8 mouse cellular contexts compared by ENCODE assay signal in genomic region chr17:25397804-25398519, GRCm38 (mm10). TPM values are rescaled to one million over a fixed set of nuclear protein-coding genes. Genes with fewer than 3 reads are reported as not detected.
DNase-seq lines count a peak whose midpoint lies in the region; ATAC-seq and TF ChIP-seq lines count a peak whose summit lies in the region.

No protein-coding gene starts in this region.

- peak; percentile 92 for TF ChIP-seq RAD21 in CH12.LX (IDR thresholded peaks at IDR 0.05; ENCODE audit: low read depth, low read length)

- H3K4me1 ChIP-seq in CH12.LX (ENCODE audit: control insufficient read depth in 1 of 2, insufficient read depth in 2 of 2), result no peaks in the 10 kb centered on the region
- H3K4me1 ChIP-seq in forebrain, embryonic 10.5 days, result peaks cover 43% of the 10 kb centered on the region
- H3K4me1 ChIP-seq in liver, embryonic 13.5 days (replicated peaks), result no peaks in the 10 kb centered on the region
- H3K4me1 ChIP-seq in neural tube, embryonic 15.5 days, result peaks cover 29% of the 10 kb centered on the region

- peaks cover 60% of the 10 kb centered on the region for H3K27me3 ChIP-seq in CH12.LX (replicated peaks)
- H3K27me3 ChIP-seq in forebrain, embryonic 10.5 days (ENCODE audit: poor library complexity, severe bottlenecking), result peaks cover 77% of the 10 kb centered on the region
- no peaks in the 10 kb centered on the region for H3K27me3 ChIP-seq in liver, embryonic 13.5 days
- H3K27me3 ChIP-seq in neural tube, embryonic 15.5 days (replicated peaks), result peaks cover 8% of the 10 kb centered on the region; the same call in 1 of the 2 replicates

- 32% methylated on average over 14 of the region's 14 CpGs for WGBS in forebrain, embryonic 10.5 days
- WGBS in liver, embryonic 13.5 days (ENCODE audit: insufficient replicate concordance), result 28% methylated on average over 14 of the region's 14 CpGs
- WGBS in neural tube, embryonic 15.5 days, result 27% methylated on average over 14 of the region's 14 CpGs

- ATAC-seq in liver, embryonic 13.5 days (ENCODE audit: low read depth), result no peak
- peak; percentile 77 for ATAC-seq in neural tube, embryonic 15.5 days (ENCODE audit: low FRiP score)

- H3K27ac ChIP-seq in CH12.LX (ENCODE audit: insufficient read depth, low read depth), result no peak overlapping the region
- no peak overlapping the region for H3K27ac ChIP-seq in forebrain, embryonic 10.5 days
- H3K27ac ChIP-seq in liver, embryonic 13.5 days, result no peak overlapping the region
- peak overlapping the region; percentile 61 for H3K27ac ChIP-seq in neural tube, embryonic 15.5 days (replicated peaks)

- H3K79me2 ChIP-seq in CH12.LX (replicated peaks; ENCODE audit: control insufficient read depth, extremely low read depth, insufficient read depth, poor library complexity, severe bottlenecking), result no peaks in the 10 kb centered on the region

- no peak overlapping the region for H3K4me2 ChIP-seq in CH12.LX (ENCODE audit: insufficient read depth, low read depth, poor library complexity, severe bottlenecking)
- H3K4me2 ChIP-seq in liver, embryonic 13.5 days, result no peak overlapping the region
- no peak overlapping the region for H3K4me2 ChIP-seq in neural tube, embryonic 15.5 days

- peak; percentile 67 for DNase-seq in CH12.LX (ENCODE audit: extremely low read depth)
- peak; percentile 33 for DNase-seq in c-Kit-negative CD71-positive TER-119-positive erythroid progenitor cells, embryonic 14.5 days (ENCODE audit: low read depth, low spot score)
- peak; percentile 84 for DNase-seq in forebrain, embryonic 10.5 days (ENCODE audit: extremely low spot score, low spot score)
- peak; percentile 77 to 88 for DNase-seq in heart, postnatal 10 days
- DNase-seq in kidney, postnatal 25 days, result peak; percentile 77 to 87
- DNase-seq in liver, embryonic 13.5 days, result peak; percentile 24
- DNase-seq in testis, postnatal 14 days (ENCODE audit: low spot score), result peak; percentile 53

- TF ChIP-seq CTCF in CH12.LX (conservative IDR thresholded peaks at IDR 0.05 in 1 of 2, IDR thresholded peaks at IDR 0.05 in 1 of 2; ENCODE audit: low read depth in 2 of 2, low read length in 2 of 2), result peak; percentile 63 to 96

- dilution Hi-C loops in CH12.LX (cut with MboI; ENCODE audit: extremely low pct_ligation_motif_present, extremely low pct_unique_long_range_greater_than_20kb, low sequenced_read_pairs), result no loop called here

- in situ Hi-C loops in CH12.LX (cut with MboI; ENCODE audit: low pct_ligation_motif_present, low pct_unique_long_range_greater_than_20kb, low sequenced_read_pairs), result loop anchor here (10.0 kb wide), 1 partner anchor 297 kb away; no protein-coding TSS in a partner anchor

- no peaks in the 10 kb centered on the region for H3K9me3 ChIP-seq in CH12.LX (replicated peaks; ENCODE audit: low read length)
- no peaks in the 10 kb centered on the region for H3K9me3 ChIP-seq in forebrain, embryonic 10.5 days
- no peaks in the 10 kb centered on the region for H3K9me3 ChIP-seq in liver, embryonic 13.5 days (replicated peaks)
- no peaks in the 10 kb centered on the region for H3K9me3 ChIP-seq in neural tube, embryonic 15.5 days (replicated peaks)

- no peak overlapping the region for H3K4me3 ChIP-seq in CH12.LX (replicated peaks in 1 of 3; ENCODE audit: low read depth in 2 of 3, low read length in 2 of 3, poor library complexity in 1 of 3)
- H3K4me3 ChIP-seq in forebrain, embryonic 10.5 days, result no peak overlapping the region
- H3K4me3 ChIP-seq in liver, embryonic 13.5 days (replicated peaks), result no peak overlapping the region
- no peak overlapping the region for H3K4me3 ChIP-seq in neural tube, embryonic 15.5 days (replicated peaks)

- no peak for TF ChIP-seq POLR2A in CH12.LX (IDR thresholded peaks at IDR 0.05; ENCODE audit: low read depth, low read length)

- TF ChIP-seq EP300 in CH12.LX (IDR thresholded peaks at IDR 0.05; ENCODE audit: low read length), result no peak

- no peaks in the 10 kb centered on the region for H3K36me3 ChIP-seq in CH12.LX (replicated peaks in 1 of 2; ENCODE audit: control insufficient read depth in 1 of 2, insufficient read depth in 1 of 2, low read length in 1 of 2)
- 0 out of 2 replicates have a peak, but pooled peaks cover 3% of the 10 kb centered on the region for H3K36me3 ChIP-seq in forebrain, embryonic 10.5 days (replicated peaks)
- H3K36me3 ChIP-seq in liver, embryonic 13.5 days, result no peaks in the 10 kb centered on the region
- peaks cover 17% of the 10 kb centered on the region for H3K36me3 ChIP-seq in neural tube, embryonic 15.5 days

- H3K9ac ChIP-seq in CH12.LX (ENCODE audit: insufficient read depth, low read depth), result no peak overlapping the region
- no peak overlapping the region for H3K9ac ChIP-seq in liver, embryonic 13.5 days
- no peak overlapping the region for H3K9ac ChIP-seq in neural tube, embryonic 15.5 days (replicated peaks)

- intact Hi-C loops in heart, postnatal 10 days (cut with DNase I), result loop anchor here (1.0 to 5.0 kb wide), 2 partner anchors 72 to 299 kb away; no protein-coding TSS in a partner anchor

TF ChIP-seq in CH12.LX, 34 proteins besides CTCF, POLR2A, EP300 and RAD21:
- TF ChIP-seq SMC3 (IDR thresholded peaks at IDR 0.05; ENCODE audit: low read depth, low read length), result peak; percentile 98
- TF ChIP-seq NELFE (IDR thresholded peaks at IDR 0.05; ENCODE audit: low read depth, low read length), result peak; percentile 28; the same call in 1 of the 2 replicates
- TF ChIP-seq MYC (IDR thresholded peaks at IDR 0.05; ENCODE audit: low read depth, low read length), result no peak
- 0 out of 2 replicates have a peak, but pooled peaks have one; percentile 14 for TF ChIP-seq IRF4 (IDR thresholded peaks at IDR 0.05; ENCODE audit: low read depth, low read length)
- TF ChIP-seq BHLHE40 (IDR thresholded peaks at IDR 0.05; ENCODE audit: low read depth, low read length), result no peak
- TF ChIP-seq USF1 (IDR thresholded peaks at IDR 0.05; ENCODE audit: low read depth, low read length), result no peak
- peak; percentile 87 for TF ChIP-seq ZC3H11A (IDR thresholded peaks at IDR 0.05; ENCODE audit: low read depth, low read length)
- no peak for TF ChIP-seq USF2 (conservative IDR thresholded peaks at IDR 0.05; ENCODE audit: low read depth, low read length)

RNA-seq across cellular contexts. Expression of gene Tpsg1, which starts 28.9 kb away (rescaled TPM):
- total RNA-seq in CH12.LX (2012; rRNA removed) (not detected in 2 replicates), CH12.LX (2014; rRNA removed) (not detected in 2 replicates)
- polyA plus RNA-seq in CH12.LX (2012; ENCODE audit: insufficient read length, low read depth), result not detected in 2 replicates
- not detected in 2 replicates for polyA plus RNA-seq in forebrain, embryonic 10.5 days (2016; fragmentation: Nextera tagmentation; extraction: Ambion mirVana)
- total RNA-seq in heart, postnatal 10 days (2021), result not detected
- polyA plus RNA-seq in liver, embryonic 13.5 days (2015; fragmentation: Nextera tagmentation; extraction: Ambion mirVana), result 0.48 and 0.81 TPM in 2 replicates
- polyA plus RNA-seq in neural tube, embryonic 15.5 days (2015; fragmentation: Nextera tagmentation; extraction: Ambion mirVana), result 0.34 and 0.74 TPM in 2 replicates

RNA-seq across cellular contexts. Expression of gene Tpsb2, which starts 31.9 kb away (rescaled TPM):
- total RNA-seq in CH12.LX (2012; rRNA removed) (not detected in 2 replicates), CH12.LX (2014; rRNA removed) (not detected in 2 replicates)
- polyA plus RNA-seq in CH12.LX (2012; ENCODE audit: insufficient read length, low read depth), result not detected in 2 replicates
- polyA plus RNA-seq in forebrain, embryonic 10.5 days (2016; fragmentation: Nextera tagmentation; extraction: Ambion mirVana), result not detected in 2 replicates
- total RNA-seq in heart, postnatal 10 days (2021), result 1 to 10 TPM; 6.0 to 6.7 TPM
- 0.25 TPM in 1 of 2 replicates, not detected in the other for polyA plus RNA-seq in liver, embryonic 13.5 days (2015; fragmentation: Nextera tagmentation; extraction: Ambion mirVana)
- polyA plus RNA-seq in neural tube, embryonic 15.5 days (2015; fragmentation: Nextera tagmentation; extraction: Ambion mirVana), result 1.2 and 1.8 TPM in 2 replicates

RNA-seq across cellular contexts. Expression of gene Cacna1h, which starts 35.6 kb away (rescaled TPM):
- 0.21 TPM in 1 of 2 replicates, not detected in the other for total RNA-seq in CH12.LX (2012; rRNA removed)
- total RNA-seq in CH12.LX (2014; rRNA removed), result 0.04 and 0.08 TPM in 2 replicates
- 0.21 and 0.49 TPM in 2 replicates for polyA plus RNA-seq in CH12.LX (2012; ENCODE audit: insufficient read length, low read depth)
- polyA plus RNA-seq in forebrain, embryonic 10.5 days (2016; fragmentation: Nextera tagmentation; extraction: Ambion mirVana), result 1.7 and 2.2 TPM in 2 replicates
- total RNA-seq in heart, postnatal 10 days (2021), result 1 to 10 TPM; 7.9 to 8.4 TPM
- 0.39 and 0.66 TPM in 2 replicates for polyA plus RNA-seq in liver, embryonic 13.5 days (2015; fragmentation: Nextera tagmentation; extraction: Ambion mirVana)
- polyA plus RNA-seq in neural tube, embryonic 15.5 days (2015; fragmentation: Nextera tagmentation; extraction: Ambion mirVana), result 10.1 and 10.9 TPM in 2 replicates

RNA-seq across cellular contexts. Expression of gene Tpsab1, which starts 52.6 kb away (rescaled TPM):
- total RNA-seq in CH12.LX (2012; rRNA removed) (not detected in 2 replicates), CH12.LX (2014; rRNA removed) (not detected in 2 replicates)
- polyA plus RNA-seq in CH12.LX (2012; ENCODE audit: insufficient read length, low read depth), result not detected in 2 replicates
- not detected in 2 replicates for polyA plus RNA-seq in forebrain, embryonic 10.5 days (2016; fragmentation: Nextera tagmentation; extraction: Ambion mirVana)
- 1 to 10 TPM; 2.3 to 2.4 TPM for total RNA-seq in heart, postnatal 10 days (2021)
- polyA plus RNA-seq in liver, embryonic 13.5 days (2015; fragmentation: Nextera tagmentation; extraction: Ambion mirVana), result not detected in 2 replicates
- polyA plus RNA-seq in neural tube, embryonic 15.5 days (2015; fragmentation: Nextera tagmentation; extraction: Ambion mirVana), result 0.19 TPM in 1 of 2 replicates, not detected in the other

RNA-seq across cellular contexts. Expression of gene Tekt4, which starts 56.5 kb away (rescaled TPM):
- total RNA-seq in CH12.LX (2012; rRNA removed) (not detected in 2 replicates), CH12.LX (2014; rRNA removed) (not detected in 2 replicates)
- polyA plus RNA-seq in CH12.LX (2012; ENCODE audit: insufficient read length, low read depth), result not detected in 2 replicates
- polyA plus RNA-seq in forebrain, embryonic 10.5 days (2016; fragmentation: Nextera tagmentation; extraction: Ambion mirVana), result 0.18 TPM in 1 of 2 replicates, not detected in the other
- total RNA-seq in heart, postnatal 10 days (2021), result not detected
- polyA plus RNA-seq in liver, embryonic 13.5 days (2015; fragmentation: Nextera tagmentation; extraction: Ambion mirVana), result not detected in 2 replicates
- polyA plus RNA-seq in neural tube, embryonic 15.5 days (2015; fragmentation: Nextera tagmentation; extraction: Ambion mirVana), result 0.67 and 0.84 TPM in 2 replicates

Comparison
In these comparisons a context has a peak if more than half of its experiments do, and no peak if none do; other contexts are left out.
1. DNase-seq: peak in every context shown above with its lines; median percentile 84 in forebrain, embryonic 10.5 days; 82 in heart, postnatal 10 days; 82 in kidney, postnatal 25 days; 67 in CH12.LX; 53 in testis, postnatal 14 days; 33 in c-Kit-negative CD71-positive TER-119-positive erythroid progenitor cells, embryonic 14.5 days; 24 in liver, embryonic 13.5 days.